Mouse (Mus musculus) c-Kit-positive CD71-positive TER-119-negative erythroid progenitor cells, embryonic 14.5 days (primary cell): ENCODE measurements around the gene Hs6st3.

Experiments used
- DNase-seq: peaks from one replicate; pipeline ENCODE4 v3.0.0-alpha.2; 2013; ENCODE audit warnings: low read depth

The Hs6st3 gene

GRCm38 (mm10) chr14:119137906-119138785 lies at the start of gene Hs6st3:
Gene Hs6st3 (plus strand): TSS chr14:119138341.
- no peak for DNase-seq

GRCm38 (mm10) chr14:119098851-119099569 lies 39.1 kb upstream of the Hs6st3 start, which contains the start of gene Uggt2:
Gene Uggt2 (minus strand): TSS chr14:119099430.
- DNase-seq = no peak

- no peak for DNase-seq
These were observed 38.6 kb upstream of the Hs6st3 start for GRCm38 (mm10) chr14:119099570-119099891.

- no peak for DNase-seq
These were observed 30.6 kb upstream of the Hs6st3 start for GRCm38 (mm10) chr14:119107591-119107990.

- no peak for DNase-seq
These were observed 29.3 kb upstream of the Hs6st3 start for GRCm38 (mm10) chr14:119108776-119109301.

- DNase-seq = no peak
These were observed 28.3 kb upstream of the Hs6st3 start for GRCm38 (mm10) chr14:119109776-119110218.

GRCm38 (mm10) chr14:119112558-119112957 lies 25.6 kb upstream of the Hs6st3 start:
- no peak for DNase-seq

- DNase-seq = no peak
These were observed 14.6 kb upstream of the Hs6st3 start for GRCm38 (mm10) chr14:119123582-119123981.

- no peak for DNase-seq
These were observed 14.1 kb upstream of the Hs6st3 start for GRCm38 (mm10) chr14:119124061-119124460.

- no peak for DNase-seq
These were observed 12.3 kb upstream of the Hs6st3 start for GRCm38 (mm10) chr14:119125840-119126239.

- no peak for DNase-seq
These were observed 10.8 kb upstream of the Hs6st3 start for GRCm38 (mm10) chr14:119127330-119127729.

- no peak for DNase-seq
These were observed 632 bp upstream of the Hs6st3 start for GRCm38 (mm10) chr14:119137512-119137905.

- DNase-seq = no peak
These were observed 602 bp downstream of the Hs6st3 start for GRCm38 (mm10) chr14:119138786-119139100.

GRCm38 (mm10) chr14:119139381-119139950 lies 1.3 kb downstream of the Hs6st3 start:
- no peak for DNase-seq

- no peak for DNase-seq
These were observed 14.9 kb downstream of the Hs6st3 start for GRCm38 (mm10) chr14:119153088-119153487.

GRCm38 (mm10) chr14:119193905-119194304 lies 55.8 kb downstream of the Hs6st3 start:
- DNase-seq = no peak

- no peak for DNase-seq
These were observed 65.4 kb downstream of the Hs6st3 start for GRCm38 (mm10) chr14:119203508-119203907.

- DNase-seq = no peak
These were observed 77.6 kb downstream of the Hs6st3 start for GRCm38 (mm10) chr14:119215576-119216309.

GRCm38 (mm10) chr14:119227709-119228338 lies 89.7 kb downstream of the Hs6st3 start:
- no peak for DNase-seq

- no peak for DNase-seq
These were observed 95.5 kb downstream of the Hs6st3 start for GRCm38 (mm10) chr14:119233598-119233997.

GRCm38 (mm10) chr14:119247131-119247530 lies 109.0 kb downstream of the Hs6st3 start:
- no peak for DNase-seq
